Mouse (Mus musculus) cortical plate, adult 2 months (tissue): ENCODE measurements around the gene Olfr851. TPM values are rescaled to one million over a fixed set of nuclear protein-coding genes. Genes with fewer than 3 reads are reported as not detected.

ENCODE experiments used
- H3K27ac ChIP-seq: fragments of 200-500 bp; 2 replicates; pipeline ENCODE4 v1.5.1; 2012; ENCODE audit warnings: low read length, control low read depth, inconsistent platforms; ENCODE audit not compliant: insufficient read depth
- H3K4me1 ChIP-seq: fragments of 200-500 bp; 2 replicates; pipeline ENCODE4 v1.6.1; 2011; ENCODE audit warnings: low read length; ENCODE audit not compliant: control insufficient read depth, insufficient read depth
- H3K4me3 ChIP-seq: fragments of 200-500 bp; 2 replicates; pipeline ENCODE4 v1.5.1; 2011; ENCODE audit warnings: mild to moderate bottlenecking, low read length, control low read depth; ENCODE audit not compliant: insufficient read depth
- CTCF ChIP-seq: fragments of 200-500 bp; IDR thresholded peaks from 2 replicates; pipeline ENCODE4 v1.5.1; 2011; ENCODE audit warnings: mild to moderate bottlenecking, control low read depth, low read length; ENCODE audit not compliant: insufficient read depth; ENCODE audit errors: extremely low read depth
- POLR2A ChIP-seq: fragments of 200-500 bp; IDR thresholded peaks from 2 replicates; pipeline ENCODE4 v1.6.1; 2011; ENCODE audit warnings: mild to moderate bottlenecking, low read length, control low read depth; ENCODE audit not compliant: insufficient read depth; ENCODE audit errors: extremely low read depth
- polyA plus RNA-seq: library from polyadenylated mRNA; depleted of rRNA; stranded (reverse); fragments of >200 nt; gene quantifications from 2 replicates; pipeline ENCODE4 v1.2.3, GENCODE M21; 2012; rRNA removed

Gene Olfr851
- not detected in 2 replicates for polyA plus RNA-seq

DNA sequence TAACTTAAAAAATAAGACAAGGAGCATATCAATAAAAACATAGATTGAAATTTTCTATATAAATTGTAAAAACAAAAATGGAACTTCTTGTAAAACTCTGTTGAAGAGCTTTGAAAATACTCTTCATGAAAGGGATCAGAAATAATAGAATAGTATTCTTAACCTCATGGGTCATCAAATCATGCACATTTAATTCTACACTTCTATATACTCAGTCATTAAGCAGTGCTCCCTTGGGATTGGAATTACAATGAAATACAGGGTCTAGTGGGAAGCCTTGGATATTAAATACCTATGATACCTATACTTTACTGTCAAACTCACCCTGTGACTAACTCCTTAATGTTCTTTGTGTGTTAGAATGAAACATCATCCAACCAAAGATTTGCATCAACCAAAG is at the start of gene Olfr851:
Gene Olfr851, plus strand, starts transcription at position 301 of the 400 bp plus-strand sequence.
- H3K27ac ChIP-seq = no peak within 1 kb of the TSS
- TF ChIP-seq POLR2A (no peak), CTCF (no peak)
- H3K4me1 ChIP-seq = no peaks in the 10 kb centered on the region
- no peak within 1 kb of the TSS for H3K4me3 ChIP-seq

DNA sequence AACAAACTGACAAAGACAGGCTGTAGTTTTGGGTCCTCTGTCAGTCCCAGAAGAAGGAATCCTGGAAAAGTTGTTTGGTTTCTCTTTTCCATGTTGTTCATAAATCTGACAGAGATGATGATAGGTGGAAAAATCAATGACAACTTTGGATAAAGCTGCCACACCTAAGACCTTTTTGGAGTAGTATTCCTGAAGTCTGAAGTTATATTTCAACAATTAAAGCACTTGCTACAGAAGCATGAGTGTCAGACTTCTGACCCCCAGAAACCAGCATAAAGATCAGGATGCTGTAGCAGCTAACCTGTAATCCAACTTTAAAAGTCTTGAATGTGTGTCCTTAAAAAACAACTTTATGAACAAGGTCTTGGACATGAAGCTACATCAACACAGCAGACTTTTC is 14.9 kb upstream of the Olfr851 start, which contains the start of gene Olfr850:
Gene Olfr850, minus strand, starts transcription at position 101 of the 400 bp plus-strand sequence.
- Histone ChIP-seq H3K27ac (no peak within 1 kb of the TSS), H3K4me1 (no peaks in the 10 kb centered on the region), H3K4me3 (no peak within 1 kb of the TSS)
- TF ChIP-seq CTCF (no peak), POLR2A (no peak)

- TF ChIP-seq CTCF (no peak), POLR2A (no peak)
- Histone ChIP-seq H3K4me1 (no peaks in the 10 kb centered on the region), H3K27ac (no peak within 1 kb of the TSS), H3K4me3 (no peak within 1 kb of the TSS)
Observed at GRCm38 (mm10) chr9:19540976-19541375, 47.9 kb downstream of the Olfr851 start, which contains the start of gene Olfr853. Gene Olfr853 (minus strand): TSS chr9:19541076.

Other genes starting within 250 kb of the Olfr851 start
- gene Olfr843, start 241.3 kb upstream of the Olfr851 start, polyA plus RNA-seq = not detected in 2 replicates
- not detected in 2 replicates for gene Olfr844, start 176.9 kb upstream of the Olfr851 start, polyA plus RNA-seq
- not detected in 2 replicates for gene Olfr845, start 156.8 kb upstream of the Olfr851 start, polyA plus RNA-seq
- gene Olfr846, start 129.3 kb upstream of the Olfr851 start, polyA plus RNA-seq = not detected in 2 replicates
- gene Olfr847, start 114.6 kb upstream of the Olfr851 start, polyA plus RNA-seq = not detected in 2 replicates
- not detected in 2 replicates for gene Olfr849, start 53.0 kb upstream of the Olfr851 start, polyA plus RNA-seq
- gene Olfr850, start 15.0 kb upstream of the Olfr851 start, polyA plus RNA-seq = not detected in 2 replicates
- gene Olfr853, start 47.8 kb downstream of the Olfr851 start, polyA plus RNA-seq = not detected in 2 replicates
- gene Olfr854, start 74.1 kb downstream of the Olfr851 start, polyA plus RNA-seq = not detected in 2 replicates
- not detected in 2 replicates for gene Olfr855, start 89.3 kb downstream of the Olfr851 start, polyA plus RNA-seq
- 22.7 and 23.9 TPM in 2 replicates for gene Zfp317, start 128.8 kb downstream of the Olfr851 start, polyA plus RNA-seq
- gene Olfr857, start 216.1 kb downstream of the Olfr851 start, polyA plus RNA-seq = 0.15 TPM in 1 of 2 replicates, not detected in the other